Mouse (Mus musculus): ENCODE measurements around the gene Slc22a12.
A peak's percentile ranks its signal among the peaks of the same experiment; 100 is the strongest.

Slc22a12 gene

GRCm38 (mm10) chr19:6541521-6541920 lies 1.3 kb downstream of the Slc22a12 start:
- DNase-seq (ENCODE audit: low read depth, low spot score), result no peak

- DNase-seq (ENCODE audit: low read depth, low spot score), result no peak
These were observed 2.6 kb downstream of the Slc22a12 start for GRCm38 (mm10) chr19:6540191-6540590.

GRCm38 (mm10) chr19:6539592-6539991 lies 3.2 kb downstream of the Slc22a12 start:
- no peak for DNase-seq (ENCODE audit: low read depth, low spot score)

- no peak for DNase-seq (ENCODE audit: low read depth, low spot score)
These were observed 4.3 kb downstream of the Slc22a12 start for GRCm38 (mm10) chr19:6538546-6538945.

- DNase-seq (ENCODE audit: low read depth, low spot score), result no peak
These were observed 5.3 kb downstream of the Slc22a12 start for GRCm38 (mm10) chr19:6537526-6537925.

- no peak for DNase-seq (ENCODE audit: low read depth, low spot score)
These were observed 6.1 kb downstream of the Slc22a12 start for GRCm38 (mm10) chr19:6536696-6537095.

GRCm38 (mm10) chr19:6536201-6536600 lies 6.6 kb downstream of the Slc22a12 start:
- no peak for DNase-seq (ENCODE audit: low read depth, low spot score)

GRCm38 (mm10) chr19:6534118-6534415 lies 8.8 kb downstream of the Slc22a12 start:
- no peak for DNase-seq (ENCODE audit: low read depth, low spot score)

GRCm38 (mm10) chr19:6533290-6534117 lies 9.3 kb downstream of the Slc22a12 start:
- DNase-seq (ENCODE audit: low read depth, low spot score), result no peak

- DNase-seq (ENCODE audit: low read depth, low spot score), result no peak
These were observed 10.2 kb downstream of the Slc22a12 start for GRCm38 (mm10) chr19:6532656-6533055.

GRCm38 (mm10) chr19:6531832-6532471 lies 10.9 kb downstream of the Slc22a12 start:
- no peak for DNase-seq (ENCODE audit: low read depth, low spot score)

- DNase-seq (ENCODE audit: low read depth, low spot score), result no peak
These were observed 11.7 kb downstream of the Slc22a12 start for GRCm38 (mm10) chr19:6531011-6531631.

- no peak for DNase-seq (ENCODE audit: low read depth, low spot score)
These were observed 12.5 kb downstream of the Slc22a12 start for GRCm38 (mm10) chr19:6530359-6530758.

- peak; percentile 55 for DNase-seq (ENCODE audit: low read depth, low spot score)
These were observed 13.4 kb downstream of the Slc22a12 start for GRCm38 (mm10) chr19:6529265-6529985.

- no peak for DNase-seq (ENCODE audit: low read depth, low spot score)
These were observed 14.8 kb downstream of the Slc22a12 start for GRCm38 (mm10) chr19:6527839-6528531.

GRCm38 (mm10) chr19:6527439-6527838 lies 15.4 kb downstream of the Slc22a12 start:
- DNase-seq (ENCODE audit: low read depth, low spot score), result no peak

GRCm38 (mm10) chr19:6526010-6526409 lies 16.8 kb downstream of the Slc22a12 start:
- DNase-seq (ENCODE audit: low read depth, low spot score), result no peak

- DNase-seq (ENCODE audit: low read depth, low spot score), result no peak
These were observed 17.8 kb downstream of the Slc22a12 start for GRCm38 (mm10) chr19:6525023-6525422.

- DNase-seq (ENCODE audit: low read depth, low spot score), result no peak
These were observed 20.5 kb downstream of the Slc22a12 start for GRCm38 (mm10) chr19:6522289-6522688.

- DNase-seq (ENCODE audit: low read depth, low spot score), result no peak
These were observed 21.2 kb downstream of the Slc22a12 start for GRCm38 (mm10) chr19:6521630-6522029.

- no peak for DNase-seq (ENCODE audit: low read depth, low spot score)
These were observed 23.3 kb downstream of the Slc22a12 start for GRCm38 (mm10) chr19:6519483-6519882.

GRCm38 (mm10) chr19:6518601-6519000 lies 24.2 kb downstream of the Slc22a12 start:
- no peak for DNase-seq (ENCODE audit: low read depth, low spot score)
